Mouse (Mus musculus): ENCODE data around the gene Srgn. TPM values are rescaled to one million over a fixed set of nuclear protein-coding genes. Genes with fewer than 3 reads are reported as not detected.

The Srgn gene
- total and polyA plus RNA-seq, 3 experiments, result 92.7 to 700 (median 463) TPM

DNA sequence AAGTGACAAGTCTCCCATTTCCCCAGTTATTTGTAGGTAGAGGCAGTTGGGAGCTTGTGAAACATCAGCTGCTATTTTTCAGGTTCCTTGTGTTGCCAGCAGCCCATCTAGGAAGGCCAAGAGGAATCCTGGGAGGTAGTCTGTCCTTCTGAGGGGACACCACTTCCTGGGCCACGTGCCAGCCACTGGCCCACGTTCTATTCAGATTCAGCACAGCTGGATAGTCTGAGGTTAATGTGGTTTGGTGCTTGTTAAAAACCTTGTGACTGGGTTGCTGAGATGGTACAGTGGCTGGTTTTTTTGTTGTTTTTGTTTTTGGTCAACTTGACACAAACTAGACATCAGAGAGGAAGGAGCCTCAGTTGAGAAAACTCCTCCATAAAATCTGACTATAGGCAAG, 5.6 kb upstream of the Srgn start:
- TF ChIP-seq GATA2 (IDR thresholded peaks at IDR 0.05; ENCODE audit: borderline replicate concordance, low read depth, low read length) (no peak), GATA1 (IDR thresholded peaks at IDR 0.05; ENCODE audit: borderline replicate concordance, low read length) (no peak), CTCF (IDR thresholded peaks at IDR 0.05; ENCODE audit: low read depth, low read length) (no peak), POLR2AphosphoS5 (IDR thresholded peaks at IDR 0.05; ENCODE audit: insufficient replicate concordance, low read depth, low read length) (no peak), TAL1 (conservative IDR thresholded peaks at IDR 0.05; ENCODE audit: low read depth, low read length) (no peak)
- no peak overlapping the region for H3K4me3 ChIP-seq (ENCODE audit: low read depth, low read length)
- peaks cover 18% of the 10 kb centered on the region for H3K4me1 ChIP-seq (ENCODE audit: insufficient read depth, low read depth, low read length)
- H3K27me3 ChIP-seq (ENCODE audit: insufficient read depth, low read length), result 0 out of 2 replicates have a peak, but pooled peaks cover 6% of the 10 kb centered on the region
- no peaks in the 10 kb centered on the region for H3K9me3 ChIP-seq (replicated peaks)
- no peaks in the 10 kb centered on the region for H3K36me3 ChIP-seq (replicated peaks)
- DNase-seq (ENCODE audit: low spot score) (peak; percentile 28), ATAC-seq (ENCODE audit: extremely low read depth, insufficient number of reproducible peaks, low FRiP score, poor library complexity, severe bottlenecking) (no peak; the same call in 1 of the 2 replicates)

DNA sequence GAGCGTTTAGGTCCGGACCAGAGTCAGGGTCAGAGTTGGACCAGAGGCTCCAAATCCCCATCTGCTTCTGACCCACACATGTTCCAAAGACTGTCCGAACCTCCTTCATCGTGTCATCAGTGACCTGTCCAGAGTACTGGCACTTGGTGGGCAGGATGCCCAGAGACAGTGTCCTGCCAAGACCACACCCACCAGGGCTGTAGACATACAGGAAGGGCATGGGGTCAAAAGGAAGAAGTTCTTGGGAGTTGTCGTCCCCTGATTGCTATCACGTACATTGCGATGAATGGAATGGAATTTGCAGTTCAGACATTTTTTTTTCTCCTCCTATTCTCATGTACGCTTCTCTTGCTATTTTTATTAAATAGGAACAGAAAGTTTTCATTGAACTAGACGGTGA, 2.9 kb upstream of the Srgn start:
- Histone ChIP-seq H3K27me3 (ENCODE audit: insufficient read depth, low read length) (0 out of 2 replicates have a peak, but pooled peaks cover 8% of the 10 kb centered on the region), H3K9me3 (replicated peaks) (no peaks in the 10 kb centered on the region), H3K36me3 (replicated peaks) (no peaks in the 10 kb centered on the region), H3K4me3 (ENCODE audit: low read depth, low read length) (no peak overlapping the region), H3K4me1 (ENCODE audit: insufficient read depth, low read depth, low read length) (peaks cover 10% of the 10 kb centered on the region)
- ATAC-seq (ENCODE audit: extremely low read depth, insufficient number of reproducible peaks, low FRiP score, poor library complexity, severe bottlenecking) (no peak), DNase-seq (ENCODE audit: low spot score) (no peak)
- TF ChIP-seq CTCF (IDR thresholded peaks at IDR 0.05; ENCODE audit: low read depth, low read length) (no peak), GATA1 (IDR thresholded peaks at IDR 0.05; ENCODE audit: borderline replicate concordance, low read length) (no peak), POLR2AphosphoS5 (IDR thresholded peaks at IDR 0.05; ENCODE audit: insufficient replicate concordance, low read depth, low read length) (no peak), TAL1 (conservative IDR thresholded peaks at IDR 0.05; ENCODE audit: low read depth, low read length) (no peak), GATA2 (IDR thresholded peaks at IDR 0.05; ENCODE audit: borderline replicate concordance, low read depth, low read length) (no peak)

DNA sequence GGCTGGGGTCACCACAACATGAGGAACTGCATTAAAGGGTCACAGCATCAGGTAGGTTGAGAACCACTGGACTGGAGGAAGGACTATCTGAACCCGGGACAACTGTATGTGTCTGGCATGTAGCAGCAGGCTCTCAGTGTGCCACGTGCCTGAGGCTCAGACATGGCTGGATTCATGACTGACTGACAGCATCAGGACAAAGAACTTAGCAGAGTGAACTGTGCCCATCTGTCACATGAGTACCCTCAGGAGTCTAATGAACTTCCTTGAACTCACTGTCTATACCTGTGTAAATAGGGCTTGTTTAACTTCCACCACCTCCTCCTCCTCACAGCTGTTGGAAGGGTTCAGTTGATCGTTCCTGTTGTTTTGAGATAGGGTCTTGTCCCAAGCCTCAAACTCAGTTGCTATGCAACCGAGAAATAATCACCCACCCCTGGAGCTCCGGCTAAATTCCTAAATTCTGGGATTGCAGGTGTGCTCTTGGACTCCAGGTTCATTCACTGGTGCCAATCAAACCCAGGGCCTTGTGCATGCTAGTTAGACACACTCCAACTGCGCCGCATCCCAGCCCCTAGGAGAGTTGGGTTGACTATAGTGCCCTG, 4.8 kb downstream of the Srgn start:
- no peak for TF ChIP-seq TAL1 (conservative IDR thresholded peaks at IDR 0.05; ENCODE audit: low read depth, low read length)
- no peak for TF ChIP-seq CTCF (IDR thresholded peaks at IDR 0.05; ENCODE audit: low read depth, low read length)
- TF ChIP-seq POLR2AphosphoS5 (IDR thresholded peaks at IDR 0.05; ENCODE audit: insufficient replicate concordance, low read depth, low read length), result no peak
- TF ChIP-seq GATA1 (IDR thresholded peaks at IDR 0.05; ENCODE audit: borderline replicate concordance, low read length), result no peak
- TF ChIP-seq GATA2 (IDR thresholded peaks at IDR 0.05; ENCODE audit: borderline replicate concordance, low read depth, low read length), result no peak
- H3K9me3 ChIP-seq (replicated peaks), result no peaks in the 10 kb centered on the region
- H3K4me3 ChIP-seq (ENCODE audit: low read depth, low read length), result no peak overlapping the region
- ATAC-seq (ENCODE audit: extremely low read depth, insufficient number of reproducible peaks, low FRiP score, poor library complexity, severe bottlenecking) (no peak), DNase-seq (ENCODE audit: low spot score) (no peak)
- no peaks in the 10 kb centered on the region for H3K36me3 ChIP-seq (replicated peaks)
- H3K27me3 ChIP-seq (ENCODE audit: insufficient read depth, low read length), result 0 out of 2 replicates have a peak, but pooled peaks cover 2% of the 10 kb centered on the region
- H3K4me1 ChIP-seq (ENCODE audit: insufficient read depth, low read depth, low read length), result peaks cover 29% of the 10 kb centered on the region

DNA sequence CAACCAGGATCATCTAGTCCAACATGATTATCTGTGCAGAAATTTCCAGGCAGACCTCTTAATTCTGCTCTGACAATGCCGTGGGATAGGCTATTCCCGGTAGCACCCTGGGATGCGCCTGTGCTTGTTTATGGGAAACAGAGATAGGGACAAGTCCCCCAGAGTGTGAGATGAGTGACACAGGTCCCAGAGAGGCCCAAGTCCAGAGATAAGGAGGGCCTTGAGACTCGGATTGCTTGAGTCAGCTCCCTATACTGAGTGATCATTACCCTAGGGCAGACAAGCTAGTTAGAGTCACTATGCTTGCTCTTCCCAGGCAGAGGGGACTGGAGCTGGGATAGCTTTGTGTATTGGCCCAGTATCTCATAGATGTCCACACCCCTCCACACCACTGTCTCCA, 5.5 kb downstream of the Srgn start:
- H3K4me1 ChIP-seq (ENCODE audit: insufficient read depth, low read depth, low read length), result peaks cover 32% of the 10 kb centered on the region
- no peak overlapping the region for H3K4me3 ChIP-seq (ENCODE audit: low read depth, low read length)
- no peaks in the 10 kb centered on the region for H3K36me3 ChIP-seq (replicated peaks)
- TF ChIP-seq GATA2 (IDR thresholded peaks at IDR 0.05; ENCODE audit: borderline replicate concordance, low read depth, low read length), result no peak
- TF ChIP-seq GATA1 (IDR thresholded peaks at IDR 0.05; ENCODE audit: borderline replicate concordance, low read length), result no peak
- no peak for TF ChIP-seq CTCF (IDR thresholded peaks at IDR 0.05; ENCODE audit: low read depth, low read length)
- no peak for TF ChIP-seq TAL1 (conservative IDR thresholded peaks at IDR 0.05; ENCODE audit: low read depth, low read length)
- no peak for TF ChIP-seq POLR2AphosphoS5 (IDR thresholded peaks at IDR 0.05; ENCODE audit: insufficient replicate concordance, low read depth, low read length)
- ATAC-seq (ENCODE audit: extremely low read depth, insufficient number of reproducible peaks, low FRiP score, poor library complexity, severe bottlenecking) (peak; percentile 58; the same call in 1 of the 2 replicates), DNase-seq (ENCODE audit: low spot score) (no peak)
- no peaks in the 10 kb centered on the region for H3K9me3 ChIP-seq (replicated peaks)
- 0 out of 2 replicates have a peak, but pooled peaks cover under 1% of the 10 kb centered on the region for H3K27me3 ChIP-seq (ENCODE audit: insufficient read depth, low read length)

DNA sequence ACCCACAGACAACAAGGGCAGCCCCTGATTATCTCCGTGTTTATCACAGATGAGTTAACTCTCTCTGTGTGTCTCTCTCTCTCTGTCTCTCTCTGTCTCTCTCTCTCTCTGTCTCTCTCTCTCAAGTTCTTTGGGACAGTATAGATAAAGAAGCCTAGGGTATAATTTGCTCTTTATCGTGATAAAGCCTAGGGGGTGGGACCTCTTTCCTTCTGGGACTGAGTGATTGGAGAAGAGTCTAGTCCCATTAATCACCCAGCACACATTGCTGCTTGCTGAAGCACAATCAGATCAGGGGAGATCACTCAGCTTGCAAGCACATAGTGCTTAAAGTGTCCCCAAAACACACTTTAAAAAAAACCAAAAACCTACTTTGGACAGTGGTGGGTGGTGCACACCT, 6.3 kb downstream of the Srgn start:
- peaks cover 32% of the 10 kb centered on the region for H3K4me1 ChIP-seq (ENCODE audit: insufficient read depth, low read depth, low read length)
- no peak overlapping the region for H3K4me3 ChIP-seq (ENCODE audit: low read depth, low read length)
- no peak for TF ChIP-seq GATA1 (IDR thresholded peaks at IDR 0.05; ENCODE audit: borderline replicate concordance, low read length)
- TF ChIP-seq GATA2 (IDR thresholded peaks at IDR 0.05; ENCODE audit: borderline replicate concordance, low read depth, low read length), result no peak
- no peak; the same call in 1 of the 2 replicates for TF ChIP-seq TAL1 (conservative IDR thresholded peaks at IDR 0.05; ENCODE audit: low read depth, low read length)
- TF ChIP-seq CTCF (IDR thresholded peaks at IDR 0.05; ENCODE audit: low read depth, low read length), result no peak
- no peak for TF ChIP-seq POLR2AphosphoS5 (IDR thresholded peaks at IDR 0.05; ENCODE audit: insufficient replicate concordance, low read depth, low read length)
- DNase-seq (ENCODE audit: low spot score) (no peak), ATAC-seq (ENCODE audit: extremely low read depth, insufficient number of reproducible peaks, low FRiP score, poor library complexity, severe bottlenecking) (peak; percentile 82)
- no peaks in the 10 kb centered on the region for H3K36me3 ChIP-seq (replicated peaks)
- H3K27me3 ChIP-seq (ENCODE audit: insufficient read depth, low read length), result no peaks in the 10 kb centered on the region
- H3K9me3 ChIP-seq (replicated peaks), result no peaks in the 10 kb centered on the region

DNA sequence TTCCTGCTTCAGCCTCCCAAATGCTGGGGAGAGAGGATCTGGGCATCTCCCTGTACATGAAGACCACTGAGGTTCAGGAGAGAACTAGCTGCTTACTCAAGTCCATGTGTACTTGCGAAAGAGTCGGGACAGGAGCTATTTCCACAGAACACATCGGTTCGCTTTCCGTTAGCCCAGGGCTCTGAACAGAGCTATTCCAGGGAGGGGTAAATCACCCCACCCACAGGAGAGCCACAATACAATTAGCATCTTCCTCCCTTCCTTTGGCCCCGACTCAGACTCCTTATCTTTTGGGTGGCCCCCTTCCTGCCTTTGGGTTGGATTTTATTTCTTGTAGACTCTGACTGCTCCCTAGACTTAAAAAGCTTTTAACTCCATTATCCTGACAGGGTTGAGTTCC, 9.7 kb downstream of the Srgn start:
- Histone ChIP-seq H3K36me3 (replicated peaks) (no peaks in the 10 kb centered on the region), H3K4me3 (ENCODE audit: low read depth, low read length) (no peak overlapping the region), H3K9me3 (replicated peaks) (no peaks in the 10 kb centered on the region), H3K27me3 (ENCODE audit: insufficient read depth, low read length) (no peaks in the 10 kb centered on the region), H3K4me1 (ENCODE audit: insufficient read depth, low read depth, low read length) (peaks cover 26% of the 10 kb centered on the region)
- TF ChIP-seq CTCF (IDR thresholded peaks at IDR 0.05; ENCODE audit: low read depth, low read length), result no peak
- no peak for TF ChIP-seq GATA1 (IDR thresholded peaks at IDR 0.05; ENCODE audit: borderline replicate concordance, low read length)
- no peak for TF ChIP-seq GATA2 (IDR thresholded peaks at IDR 0.05; ENCODE audit: borderline replicate concordance, low read depth, low read length)
- TF ChIP-seq TAL1 (conservative IDR thresholded peaks at IDR 0.05; ENCODE audit: low read depth, low read length), result no peak
- no peak for TF ChIP-seq POLR2AphosphoS5 (IDR thresholded peaks at IDR 0.05; ENCODE audit: insufficient replicate concordance, low read depth, low read length)
- ATAC-seq (ENCODE audit: extremely low read depth, insufficient number of reproducible peaks, low FRiP score, poor library complexity, severe bottlenecking) (no peak), DNase-seq (ENCODE audit: low spot score) (no peak)

All from G1E (cell line).